Mouse (Mus musculus) neural tube, embryonic 13.5 days (tissue): ENCODE results near the gene Slc38a1. TPM values are rescaled to one million over a fixed set of nuclear protein-coding genes. Genes with fewer than 3 reads are reported as not detected.

Experiments used
- ATAC-seq: fragments of 200-750 bp; cut with Nextera tagmentation; 2 replicates; pipeline ENCODE4 v1.8.0; 2017; ENCODE audit warnings: low read depth, mild to moderate bottlenecking, moderate TSS enrichment, moderate library complexity
- H3K27ac ChIP-seq: fragments of 300-500 bp; sonication (generic); replicated peaks from 2 replicates; pipeline ENCODE4 v1.5.1; 2015; ENCODE audit warnings: moderate library complexity, mild to moderate bottlenecking, inconsistent platforms
- H3K27me3 ChIP-seq: fragments of 300-500 bp; sonication (generic); 2 replicates; pipeline ENCODE4 v1.6.1; 2015; ENCODE audit warnings: mild to moderate bottlenecking, inconsistent platforms
- H3K36me3 ChIP-seq: fragments of 300-500 bp; sonication (generic); 2 replicates; pipeline ENCODE4 v1.6.1; 2015; ENCODE audit warnings: mild to moderate bottlenecking, inconsistent platforms
- H3K4me1 ChIP-seq: fragments of 300-500 bp; sonication (generic); replicated peaks from 2 replicates; pipeline ENCODE4 v1.6.1; 2015; ENCODE audit warnings: inconsistent platforms
- H3K4me2 ChIP-seq: fragments of 300-500 bp; sonication (generic); 2 replicates; pipeline ENCODE4 v1.6.1; 2015; ENCODE audit warnings: inconsistent platforms, mild to moderate bottlenecking, moderate library complexity
- H3K4me3 ChIP-seq: fragments of 300-500 bp; sonication (generic); 2 replicates; pipeline ENCODE4 v1.5.1; 2015; ENCODE audit warnings: mild to moderate bottlenecking, inconsistent platforms
- H3K9ac ChIP-seq: fragments of 300-500 bp; sonication (generic); 2 replicates; pipeline ENCODE4 v1.6.1; 2015; ENCODE audit warnings: moderate library complexity, mild to moderate bottlenecking, inconsistent platforms
- H3K9me3 ChIP-seq: fragments of 300-500 bp; sonication (generic); 2 replicates; pipeline ENCODE4 v1.6.1; 2016; ENCODE audit warnings: inconsistent platforms
- WGBS: fragments of 180-500 bp; shearing (Covaris S2); methylation state at CpG from one replicate; pipeline ENCODE4 v1.1.7; 2015; 5-methylcytosine and 5-hydroxymethylcytosine counted together
- polyA plus RNA-seq: library from polyadenylated mRNA; unstranded; fragments of >200 nt; fragmentation: Nextera tagmentation; extraction: Ambion mirVana; gene quantifications from 2 replicates; pipeline ENCODE4 v1.2.1, GENCODE M21; 2015

Gene Slc38a1
- polyA plus RNA-seq: 140 and 158 TPM in 2 replicates

DNA sequence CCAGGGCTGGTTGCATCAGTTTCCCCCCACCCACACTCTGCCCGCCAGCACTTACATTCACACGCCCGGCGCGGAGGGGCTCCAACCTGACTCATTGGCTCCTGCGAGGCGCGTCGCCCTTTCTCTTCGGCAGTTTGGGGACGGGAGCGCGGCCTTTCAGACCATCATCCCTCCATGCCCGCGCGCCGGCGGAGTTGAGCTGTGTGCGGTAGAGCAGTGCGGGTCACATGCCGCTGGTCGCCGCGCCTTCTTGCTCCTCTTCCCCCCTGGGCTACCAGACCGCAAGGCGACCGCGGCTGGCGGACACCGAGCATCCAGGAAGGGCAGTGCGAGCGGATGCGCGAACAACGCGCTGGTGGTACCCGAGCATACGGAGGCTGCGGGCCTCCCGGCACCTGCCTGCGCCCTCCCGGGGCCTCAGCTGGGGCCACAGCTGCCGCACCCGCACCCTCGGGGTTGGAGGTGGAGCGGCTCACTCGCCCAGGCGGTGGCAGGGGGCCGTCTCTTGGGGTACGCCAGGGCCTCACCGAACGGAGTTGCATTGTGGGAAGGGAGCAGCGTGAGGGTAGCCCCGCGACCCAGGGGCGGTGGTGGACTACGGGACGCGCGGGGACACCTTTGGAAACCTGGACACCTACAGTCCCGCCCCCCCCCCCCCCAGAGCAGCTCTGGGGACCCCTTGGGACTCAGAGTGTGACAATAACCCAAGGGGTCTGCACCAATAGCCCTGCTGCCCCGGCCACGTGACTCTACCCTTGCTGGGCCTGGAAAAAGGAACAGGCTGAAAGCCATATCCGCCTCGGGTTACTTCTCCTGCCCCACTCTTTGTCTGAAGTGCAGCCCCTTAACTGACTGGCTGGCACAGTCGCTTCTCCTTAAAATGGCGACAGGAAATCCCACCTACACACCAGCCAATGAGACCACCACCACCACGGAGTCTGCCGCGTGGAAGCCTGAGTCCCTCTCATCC is at the start of gene Slc38a1:
Gene Slc38a1, minus strand, starts transcription at position 478 of the 970 bp plus-strand sequence.
- WGBS: under 1% methylated on average over 65 of the region's 70 CpGs
- peak within 1 kb of the TSS; percentile 100 for H3K27ac ChIP-seq
- H3K9ac ChIP-seq: peak within 1 kb of the TSS; percentile 100
- peak; percentile 83 for ATAC-seq
- H3K9me3 ChIP-seq: no peaks in the 10 kb centered on the region
- H3K27me3 ChIP-seq: no peaks in the 10 kb centered on the region
- peak within 1 kb of the TSS; percentile 89 for H3K4me3 ChIP-seq
- H3K36me3 ChIP-seq: peaks cover 6% of the 10 kb centered on the region
- peaks cover 31% of the 10 kb centered on the region for H3K4me1 ChIP-seq
- peak within 1 kb of the TSS; percentile 85 for H3K4me2 ChIP-seq

DNA sequence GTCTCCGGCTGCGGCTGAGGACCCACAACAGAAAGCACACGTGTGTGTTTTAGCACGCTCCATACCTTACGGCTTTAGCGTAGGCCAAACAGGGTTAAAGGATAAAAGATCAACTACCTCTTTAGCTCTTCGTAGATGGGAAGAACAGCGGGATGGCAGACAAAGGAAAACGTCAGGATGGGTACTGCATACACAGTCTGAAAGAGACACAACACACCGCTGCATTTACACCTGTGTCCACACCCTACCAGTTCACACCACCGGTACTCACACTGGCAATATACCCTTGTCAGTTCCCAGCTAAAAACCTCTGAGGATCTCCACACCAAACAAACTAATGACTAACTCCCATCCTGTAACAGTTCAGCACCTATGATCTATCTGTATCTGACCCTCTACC is 49.7 kb upstream of the Slc38a1 start:
- no peaks in the 10 kb centered on the region for H3K9me3 ChIP-seq
- H3K9ac ChIP-seq: no peak overlapping the region
- no peak overlapping the region for H3K4me3 ChIP-seq
- H3K36me3 ChIP-seq: peaks cover 95% of the 10 kb centered on the region
- H3K27ac ChIP-seq: no peak overlapping the region
- H3K4me1 ChIP-seq: peaks cover 53% of the 10 kb centered on the region
- no peaks in the 10 kb centered on the region for H3K27me3 ChIP-seq
- no peak for ATAC-seq
- 91% methylated on average over 11 of the region's 11 CpGs for WGBS
- no peak overlapping the region for H3K4me2 ChIP-seq

DNA sequence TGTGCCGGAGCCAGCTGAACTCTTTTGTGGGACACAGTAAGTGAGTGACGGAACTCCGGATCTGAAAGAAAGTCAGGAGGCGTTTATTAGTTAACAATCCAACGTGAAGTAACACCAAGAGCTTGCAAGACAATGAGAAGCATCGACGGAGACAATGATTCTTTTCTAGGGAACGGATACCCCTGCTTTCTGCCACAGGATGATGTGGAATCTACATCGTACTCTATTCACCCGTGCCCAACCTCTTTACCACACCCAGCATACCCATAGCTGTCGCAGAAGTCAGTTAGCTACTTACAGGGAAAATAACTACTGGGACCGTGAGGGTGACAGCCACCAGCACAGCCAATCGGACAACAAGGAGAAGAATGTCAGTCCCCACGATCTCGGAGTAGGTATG is 48.7 kb upstream of the Slc38a1 start:
- Histone ChIP-seq H3K27ac (no peak overlapping the region), H3K4me2 (no peak overlapping the region), H3K4me3 (no peak overlapping the region), H3K9ac (no peak overlapping the region), H3K36me3 (peaks cover 95% of the 10 kb centered on the region), H3K27me3 (no peaks in the 10 kb centered on the region), H3K9me3 (no peaks in the 10 kb centered on the region), H3K4me1 (peaks cover 43% of the 10 kb centered on the region)
- WGBS: 86% methylated on average over 15 of the region's 15 CpGs
- ATAC-seq: no peak

DNA sequence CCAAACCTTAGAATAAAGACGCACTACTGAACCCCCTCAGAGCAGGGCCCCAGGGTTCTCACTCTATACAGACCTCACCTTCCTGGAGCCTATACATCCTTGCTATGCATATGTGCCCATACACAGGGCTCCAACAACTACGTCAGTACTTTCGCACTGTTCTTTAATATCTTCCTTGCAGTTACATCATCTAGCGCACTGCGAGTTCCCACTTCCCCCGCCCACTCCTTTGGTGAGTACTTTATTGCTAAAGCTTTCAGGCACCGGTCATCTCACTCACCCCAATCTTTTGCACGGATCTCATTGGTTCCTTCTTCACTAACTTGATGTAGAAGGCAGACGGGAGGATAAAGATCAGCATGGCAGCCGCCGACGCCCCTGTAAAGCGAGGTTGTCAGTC is 48.1 kb upstream of the Slc38a1 start:
- no peak overlapping the region for H3K4me3 ChIP-seq
- no peak for ATAC-seq
- no peaks in the 10 kb centered on the region for H3K27me3 ChIP-seq
- H3K4me1 ChIP-seq: peaks cover 38% of the 10 kb centered on the region
- H3K9ac ChIP-seq: no peak overlapping the region
- no peaks in the 10 kb centered on the region for H3K9me3 ChIP-seq
- no peak overlapping the region for H3K27ac ChIP-seq
- peaks cover 90% of the 10 kb centered on the region for H3K36me3 ChIP-seq
- H3K4me2 ChIP-seq: no peak overlapping the region
- 91% methylated on average over 13 of the region's 13 CpGs for WGBS

DNA sequence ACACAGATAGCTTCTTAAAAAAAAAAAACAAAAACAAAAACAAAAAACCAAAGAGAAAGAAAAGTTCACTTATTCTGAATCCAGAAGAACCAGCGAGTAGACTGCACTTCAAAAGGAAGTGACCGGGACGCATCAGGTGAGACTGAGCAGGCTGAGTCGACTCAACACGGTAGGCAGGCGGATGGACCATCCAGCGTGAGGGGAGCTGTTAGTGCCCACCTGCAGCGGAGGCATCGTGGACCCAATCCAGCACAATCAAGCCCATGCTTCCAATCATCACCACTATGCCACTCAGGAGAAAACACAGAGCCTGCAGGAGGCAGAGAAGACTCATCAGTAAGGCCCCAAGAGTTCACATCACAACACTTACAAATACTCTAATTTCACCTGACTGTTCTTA is 47.2 kb upstream of the Slc38a1 start:
- no peak for ATAC-seq
- Histone ChIP-seq H3K27ac (no peak overlapping the region), H3K4me2 (no peak overlapping the region), H3K4me1 (peaks cover 29% of the 10 kb centered on the region), H3K36me3 (peaks cover 81% of the 10 kb centered on the region), H3K4me3 (no peak overlapping the region), H3K9ac (no peak overlapping the region), H3K9me3 (no peaks in the 10 kb centered on the region), H3K27me3 (no peaks in the 10 kb centered on the region)
- 90% methylated on average over 9 of the region's 9 CpGs for WGBS

DNA sequence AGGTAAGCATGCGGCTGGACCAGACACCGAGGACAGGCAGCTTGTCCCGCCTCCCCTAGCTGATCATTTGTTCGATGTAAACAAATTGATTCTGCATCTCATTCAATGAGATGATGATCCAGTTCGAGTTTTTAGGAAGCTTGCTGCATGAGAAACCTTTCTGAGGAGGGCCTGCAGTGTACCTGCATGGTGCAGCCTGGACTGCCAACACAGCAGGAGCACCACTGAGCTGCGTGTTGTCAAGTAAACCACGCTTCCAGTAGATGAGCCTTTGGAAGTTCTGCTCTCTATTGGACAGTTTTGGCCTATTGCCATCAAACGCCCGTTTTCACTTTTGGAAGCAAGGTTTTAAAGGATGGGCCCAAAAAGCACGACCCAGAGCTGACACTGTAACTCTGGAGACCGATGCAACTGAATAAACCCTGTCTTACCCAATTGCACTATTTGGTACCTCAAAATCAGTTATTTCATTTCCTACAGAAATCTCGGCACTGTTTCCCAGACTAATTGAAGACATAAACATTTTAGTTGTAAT is 46.1 kb upstream of the Slc38a1 start:
- H3K36me3 ChIP-seq: peaks cover 70% of the 10 kb centered on the region
- WGBS: 88% methylated on average over 12 of the region's 12 CpGs
- no peak overlapping the region for H3K4me3 ChIP-seq
- no peak overlapping the region for H3K9ac ChIP-seq
- ATAC-seq: no peak
- H3K9me3 ChIP-seq: no peaks in the 10 kb centered on the region
- peaks cover 22% of the 10 kb centered on the region for H3K4me1 ChIP-seq
- H3K27me3 ChIP-seq: no peaks in the 10 kb centered on the region
- H3K4me2 ChIP-seq: no peak overlapping the region
- no peak overlapping the region for H3K27ac ChIP-seq

DNA sequence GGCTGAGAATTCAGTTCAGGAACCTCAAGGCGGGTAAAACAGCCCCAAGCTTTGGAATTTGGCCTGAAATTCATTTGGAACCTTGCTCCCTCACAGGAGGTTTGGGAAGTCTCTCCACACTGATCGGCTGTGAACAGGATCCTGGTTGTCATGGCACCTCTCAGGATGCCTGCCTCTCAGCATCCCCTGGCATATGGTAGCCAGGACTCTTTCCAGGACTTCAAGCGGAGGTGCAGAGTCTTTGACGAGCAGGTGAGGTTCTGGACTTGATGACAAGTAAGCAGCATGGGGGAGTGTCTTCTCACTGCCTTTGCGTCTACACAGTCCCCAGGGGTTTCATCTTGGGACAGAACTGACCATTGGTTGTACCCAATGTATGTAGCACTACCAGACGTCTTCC is 45.3 kb upstream of the Slc38a1 start:
- ATAC-seq: no peak
- WGBS: 83% methylated on average over 6 of the region's 6 CpGs

DNA sequence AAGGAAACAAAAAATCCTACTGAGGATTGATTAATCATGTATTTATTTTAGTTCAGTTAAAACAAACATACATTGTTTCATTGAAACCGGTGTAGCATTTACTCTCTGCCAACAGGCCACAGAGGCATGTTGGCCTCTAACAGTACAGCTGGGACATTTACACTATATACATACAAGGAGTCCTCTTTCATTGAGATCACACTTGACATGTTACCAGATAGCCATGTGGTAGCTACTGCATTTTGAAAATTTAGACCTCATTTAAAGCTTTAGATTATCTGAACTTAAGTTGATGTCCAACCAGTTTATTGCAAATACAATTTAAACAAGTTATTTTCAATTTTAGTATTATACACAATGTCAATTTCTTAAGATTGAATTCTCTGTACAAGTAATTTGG is 44.7 kb upstream of the Slc38a1 start:
- Histone ChIP-seq H3K4me2 (no peak overlapping the region), H3K27me3 (no peaks in the 10 kb centered on the region), H3K27ac (no peak overlapping the region), H3K4me3 (no peak overlapping the region), H3K9me3 (no peaks in the 10 kb centered on the region), H3K9ac (no peak overlapping the region), H3K36me3 (peaks cover 56% of the 10 kb centered on the region), H3K4me1 (peaks cover 10% of the 10 kb centered on the region)
- WGBS: 66% methylated on average over 1 of the region's 1 CpGs
- ATAC-seq: no peak

More for the DNA sequence above, 45.3 kb upstream of the Slc38a1 start:
- H3K9ac ChIP-seq: no peak overlapping the region
- H3K4me1 ChIP-seq: peaks cover 14% of the 10 kb centered on the region
- no peaks in the 10 kb centered on the region for H3K27me3 ChIP-seq
- H3K9me3 ChIP-seq: no peaks in the 10 kb centered on the region
- H3K36me3 ChIP-seq: peaks cover 62% of the 10 kb centered on the region
- no peak overlapping the region for H3K4me3 ChIP-seq
- H3K4me2 ChIP-seq: no peak overlapping the region
- H3K27ac ChIP-seq: no peak overlapping the region

DNA sequence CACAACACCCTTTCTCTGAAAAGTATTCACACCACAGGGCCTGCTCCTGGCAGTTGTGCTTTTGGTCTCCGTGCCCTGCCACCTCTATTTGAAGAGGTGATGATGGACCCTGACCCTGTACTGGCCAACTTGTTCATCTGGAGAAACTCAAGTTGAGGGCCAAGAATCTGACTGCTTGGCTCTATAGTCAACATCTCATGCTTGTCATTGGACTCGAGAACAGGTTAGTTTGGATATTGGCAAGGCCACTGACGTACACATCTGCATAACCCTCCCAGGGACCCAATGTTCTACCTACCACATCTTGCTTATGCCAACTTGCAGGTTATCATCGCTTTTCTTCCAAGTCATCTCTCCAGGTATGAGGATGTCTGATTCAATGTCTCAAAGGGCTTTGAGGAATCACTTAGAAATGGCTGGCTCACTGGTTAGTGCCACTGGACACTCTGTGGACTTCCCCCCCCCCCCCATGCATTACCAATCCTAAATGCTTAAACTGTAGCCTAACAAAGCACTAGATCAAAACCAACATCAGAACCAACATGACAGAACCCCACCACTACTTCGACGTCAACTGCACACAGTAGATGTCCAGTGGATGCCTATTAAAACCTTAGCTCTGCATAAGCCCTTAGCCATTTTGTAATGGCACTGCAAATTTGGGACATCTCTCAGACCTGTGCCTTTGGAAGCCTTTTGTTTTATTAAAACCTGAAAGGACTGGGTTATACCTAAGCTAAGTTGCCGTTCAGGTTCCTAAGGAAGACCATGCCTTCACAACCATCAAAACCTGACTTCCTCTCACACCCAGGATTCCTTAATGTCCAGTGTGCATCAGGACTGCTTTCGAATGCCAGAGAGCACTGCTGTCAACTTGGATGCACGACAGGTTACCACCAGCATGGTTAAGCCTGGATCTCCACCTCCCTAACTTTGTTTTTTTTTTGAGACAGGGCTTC is 43.8 kb upstream of the Slc38a1 start:
- Histone ChIP-seq H3K9ac (no peak overlapping the region), H3K9me3 (no peaks in the 10 kb centered on the region), H3K4me2 (no peak overlapping the region), H3K36me3 (peaks cover 47% of the 10 kb centered on the region), H3K4me3 (no peak overlapping the region), H3K27ac (no peak overlapping the region), H3K4me1 (peaks cover 10% of the 10 kb centered on the region), H3K27me3 (no peaks in the 10 kb centered on the region)
- ATAC-seq: no peak
- WGBS: 85% methylated on average over 9 of the region's 9 CpGs

DNA sequence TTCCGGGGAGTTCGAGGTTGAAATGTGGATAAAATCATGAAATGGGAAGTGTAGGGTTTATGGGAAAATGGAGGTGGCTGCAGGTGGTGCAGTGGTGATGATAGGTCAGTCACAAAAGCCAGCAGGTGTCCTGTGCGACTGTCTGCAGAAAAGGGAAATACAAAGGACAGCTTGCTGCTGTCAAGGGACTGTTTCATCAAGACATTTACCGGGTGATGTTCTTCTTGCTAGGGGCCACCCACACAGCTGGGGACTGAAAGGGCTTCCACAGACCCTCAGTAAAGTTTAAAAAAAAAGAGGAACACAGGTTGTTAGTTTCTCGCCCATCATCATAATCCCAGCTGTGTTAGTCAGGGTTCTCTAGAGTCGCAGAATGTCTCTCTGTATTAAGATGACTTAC is 42.6 kb upstream of the Slc38a1 start:
- H3K27me3 ChIP-seq: 0 out of 2 replicates have a peak, but pooled peaks cover 3% of the 10 kb centered on the region

DNA sequence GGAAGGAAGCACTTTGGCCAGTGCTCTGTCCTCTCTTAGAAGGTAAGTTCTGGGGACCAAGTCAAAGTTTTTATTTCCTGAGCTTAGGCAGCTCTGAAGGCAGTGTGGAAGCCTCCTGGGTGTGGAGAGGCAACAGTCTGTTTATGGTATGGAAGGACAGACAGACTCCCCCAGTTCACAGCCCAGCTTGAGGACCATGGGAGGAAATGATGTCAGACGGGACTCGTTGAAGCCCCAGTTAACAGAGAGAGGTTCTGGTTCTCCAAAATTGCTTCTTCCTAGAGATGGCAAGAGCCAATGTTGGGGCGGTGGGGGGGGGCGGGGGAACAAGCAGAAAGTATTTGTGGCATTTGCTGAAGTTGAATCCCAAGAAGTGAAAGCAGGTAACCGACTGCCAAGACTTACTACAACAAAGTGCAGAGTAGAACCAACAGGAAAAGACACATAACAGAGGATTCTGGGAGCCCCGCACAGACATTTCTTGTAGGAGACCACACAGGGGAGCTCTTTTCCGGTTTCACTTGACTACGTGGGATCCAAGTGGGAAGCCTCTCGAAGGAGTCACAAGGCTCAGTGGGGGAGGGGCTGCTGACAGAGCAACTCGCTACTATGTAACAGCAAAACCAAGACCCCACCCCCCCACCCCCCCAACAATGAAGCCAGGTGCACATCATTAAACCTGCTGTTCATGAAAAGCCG is 41.6 kb upstream of the Slc38a1 start:
- Histone ChIP-seq H3K4me2 (no peak overlapping the region), H3K4me3 (no peak overlapping the region), H3K9me3 (no peaks in the 10 kb centered on the region), H3K9ac (no peak overlapping the region), H3K36me3 (peaks cover 27% of the 10 kb centered on the region), H3K27ac (no peak overlapping the region), H3K4me1 (peaks cover 10% of the 10 kb centered on the region), H3K27me3 (peaks cover 10% of the 10 kb centered on the region; the same call in 1 of the 2 replicates)
- ATAC-seq: no peak
- 48% methylated on average over 11 of the region's 11 CpGs for WGBS

More for the DNA sequence above, 42.6 kb upstream of the Slc38a1 start:
- Histone ChIP-seq H3K27ac (no peak overlapping the region), H3K4me1 (peaks cover 10% of the 10 kb centered on the region), H3K9me3 (no peaks in the 10 kb centered on the region), H3K4me2 (no peak overlapping the region), H3K4me3 (no peak overlapping the region), H3K9ac (no peak overlapping the region), H3K36me3 (peaks cover 35% of the 10 kb centered on the region)
- no peak for ATAC-seq
- WGBS: 65% methylated on average over 6 of the region's 6 CpGs
